Mouse (Mus musculus) embryonic stem cell, embryonic (primary cell): Measurements from ENCODE around the gene Cog5.

Experiments used
- CTCF ChIA-PET, 4 experiments: fragments of 300-600 bp in 2 of 4; fragments of 350-600 bp in 2 of 4; sonication (Branson Sonifier 250); formaldehyde crosslinking; loops; one replicate each; lab custom pipeline; 2022; ENCODE audit warnings: inconsistent platforms in 2 of 4; lab: Charles Lee
- POLR2A ChIA-PET, 4 experiments: fragments of 300-600 bp in 2 of 4; fragments of 350-600 bp in 2 of 4; sonication (Branson Sonifier 250); formaldehyde crosslinking; loops; one replicate each; lab custom pipeline; 2022; ENCODE audit warnings: antibody characterized with exemption in 4 of 4, inconsistent platforms in 1 of 4; lab: Charles Lee

The Cog5 gene

DNA sequence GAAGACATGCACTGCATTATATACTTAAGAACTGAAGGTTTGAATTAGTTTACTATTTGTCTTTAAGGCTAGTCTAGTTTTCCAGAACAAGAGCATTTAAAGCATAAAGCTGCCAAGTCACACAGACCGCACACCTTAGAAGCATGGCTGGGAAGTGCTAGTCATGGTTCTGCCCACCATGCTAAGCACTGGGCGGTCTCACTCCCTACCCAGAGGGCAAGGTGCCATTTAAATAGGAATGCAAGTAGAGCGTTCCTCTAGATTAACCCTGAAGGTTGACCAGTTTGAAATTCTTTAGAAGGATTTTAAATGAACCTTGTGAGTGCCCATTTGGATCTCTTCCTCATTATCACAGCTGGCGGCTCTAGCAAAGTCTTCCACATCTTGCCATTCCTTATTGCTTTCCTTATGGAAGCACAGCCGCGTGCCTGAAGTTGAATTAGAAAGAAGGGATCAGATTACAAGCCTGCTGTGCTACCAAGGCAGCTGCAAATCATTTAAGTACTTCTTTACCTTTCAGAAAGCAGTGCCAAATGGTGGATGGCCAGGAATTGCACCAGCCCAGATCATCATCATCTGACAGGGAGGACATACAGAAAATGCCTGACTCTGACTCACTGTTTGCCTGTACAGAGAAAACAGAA is 282.1 kb downstream of the Cog5 start:
- CTCF ChIA-PET: interaction anchor here in 1 of 4 experiments (1.2 kb wide), 1 partner anchor 9 kb away, joined by 3 read pairs; no protein-coding TSS in a partner anchor

DNA sequence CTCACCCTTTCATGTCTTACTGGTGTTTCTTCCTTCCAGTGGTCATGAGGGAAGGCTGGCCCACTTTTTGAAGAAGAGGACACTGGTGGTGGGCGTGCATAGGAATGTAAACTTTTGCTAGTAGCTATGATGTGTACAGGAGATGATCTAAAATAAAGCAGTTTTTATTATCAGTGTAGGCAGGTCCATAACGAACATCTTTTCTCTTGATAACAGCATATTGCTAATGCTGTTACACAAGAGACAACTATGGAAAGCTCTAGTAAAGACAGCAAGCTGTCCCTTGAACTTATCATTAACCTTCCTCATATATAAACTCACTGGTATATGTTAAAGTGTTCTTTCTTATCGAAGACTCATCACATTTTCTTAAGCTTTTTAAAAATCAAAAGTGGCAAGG is 282.9 kb downstream of the Cog5 start:
- CTCF ChIA-PET: interaction anchor here in 1 of 4 experiments (0.6 kb wide), 1 partner anchor 11 kb away, joined by 3 read pairs; no protein-coding TSS in a partner anchor
- POLR2A ChIA-PET: interaction anchor here (1.0 to 6.0 kb wide), 9 partner anchors 10 to 437 kb away, joined by 3 to 75 read pairs (median 14); partner anchors contain the start of gene Hbp1 (in 3 of the 4)

More for the DNA sequence above, 282.1 kb downstream of the Cog5 start:
- POLR2A ChIA-PET: interaction anchor here (0.7 to 6.0 kb wide), 10 partner anchors 9 to 437 kb away, joined by 3 to 75 read pairs (median 5); partner anchors contain the start of gene Hbp1 (in 2 of the 4)

DNA sequence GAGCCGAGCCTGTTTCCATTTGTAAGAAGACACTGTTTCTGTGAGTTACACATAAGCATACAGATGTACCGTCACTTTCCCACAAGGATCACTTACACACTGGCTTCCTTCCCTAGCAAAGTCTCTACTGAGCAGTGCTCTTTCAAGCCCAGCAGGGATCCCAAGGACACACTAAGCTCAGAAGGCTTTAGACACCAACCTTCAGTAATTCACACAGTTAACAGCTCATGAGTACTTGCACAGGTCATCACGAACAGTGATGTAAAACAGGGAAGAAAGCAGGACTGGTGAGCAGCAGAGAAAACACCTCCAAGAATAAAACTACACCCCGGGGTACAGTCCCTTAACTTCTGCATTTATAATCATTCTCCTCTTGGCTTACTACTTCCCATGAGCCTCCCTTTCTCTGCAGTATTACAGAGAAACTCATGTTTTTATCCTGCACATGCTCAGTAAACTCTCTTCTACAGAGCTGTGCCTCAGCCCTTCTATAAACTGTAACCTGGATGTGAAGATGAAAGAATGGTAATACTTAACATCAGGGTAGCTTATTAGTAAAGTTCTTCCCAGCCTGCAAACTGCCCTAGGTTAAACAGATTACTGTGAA is 283.8 kb downstream of the Cog5 start:
- CTCF ChIA-PET: interaction anchor here in 1 of 4 experiments (0.6 kb wide), 1 partner anchor 820 kb away, joined by 3 read pairs; no protein-coding TSS in a partner anchor

DNA sequence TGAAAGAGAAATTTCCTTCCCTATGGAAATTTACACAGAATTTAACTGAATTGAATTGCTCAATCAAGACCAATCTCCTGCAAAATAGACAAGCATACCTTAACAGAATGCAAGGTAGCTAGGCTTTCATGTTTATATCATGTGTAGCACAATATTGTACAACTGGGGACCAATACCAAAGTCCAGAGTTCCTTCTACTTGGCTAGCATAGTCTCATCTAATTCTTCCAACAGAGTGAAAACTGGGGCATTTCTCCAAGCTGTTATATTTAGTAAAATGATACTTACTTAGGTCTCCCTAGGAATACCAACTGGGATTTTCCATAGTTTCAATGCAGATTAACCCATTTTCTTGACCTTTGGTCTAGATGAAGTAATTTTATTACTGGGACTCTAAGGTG is 284.4 kb downstream of the Cog5 start:
- CTCF ChIA-PET: interaction anchor here in 1 of 4 experiments (0.6 kb wide), 1 partner anchor 821 kb away, joined by 3 read pairs; no protein-coding TSS in a partner anchor
- POLR2A ChIA-PET: interaction anchor here in 3 of 4 experiments (0.8 to 6.0 kb wide), 9 partner anchors 8 to 22 kb away, joined by 3 to 75 read pairs (median 14); partner anchors contain the start of gene Hbp1 (in 3 of the 3)

More for the DNA sequence above, 283.8 kb downstream of the Cog5 start:
- POLR2A ChIA-PET: interaction anchor here in 3 of 4 experiments (0.8 to 6.0 kb wide), 9 partner anchors 9 to 23 kb away, joined by 3 to 75 read pairs (median 14); partner anchors contain the start of gene Hbp1 (in 3 of the 3)

DNA sequence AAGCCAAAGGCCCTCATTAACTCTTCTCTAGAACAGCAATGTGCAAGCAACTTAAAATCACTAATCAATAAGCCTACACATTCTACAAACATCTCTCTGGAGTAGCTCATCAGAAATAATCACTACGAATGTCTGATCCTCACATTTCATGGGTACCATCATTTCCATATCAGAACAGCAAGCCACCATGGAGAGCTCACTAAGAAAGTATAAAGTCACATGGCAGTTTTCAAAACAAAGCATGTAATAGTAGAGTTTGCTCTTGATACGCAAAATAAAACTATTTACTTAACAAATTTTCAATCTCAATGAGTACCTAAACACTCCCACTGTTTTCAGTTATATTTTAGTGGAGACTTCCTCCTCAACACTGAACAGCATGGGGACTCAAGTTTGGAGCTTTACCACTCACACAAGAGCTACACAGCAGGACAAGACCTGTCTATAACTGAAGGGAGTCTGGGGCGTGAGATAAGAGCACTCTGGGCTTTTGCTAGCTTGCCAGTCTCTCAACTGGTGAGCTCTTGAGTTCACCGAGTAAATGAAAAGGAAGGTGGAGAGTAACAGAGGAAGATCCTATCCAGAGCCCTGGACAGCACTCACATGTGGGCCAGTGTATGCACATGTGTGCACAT is 288.5 kb downstream of the Cog5 start:
- ChIA-PET CTCF (no interaction called here), POLR2A (interaction anchor here in 1 of 4 experiments (1.1 to 1.5 kb wide), 3 partner anchors 10 to 106 kb away, joined by 3 to 8 read pairs (median 4); no protein-coding TSS in a partner anchor)

DNA sequence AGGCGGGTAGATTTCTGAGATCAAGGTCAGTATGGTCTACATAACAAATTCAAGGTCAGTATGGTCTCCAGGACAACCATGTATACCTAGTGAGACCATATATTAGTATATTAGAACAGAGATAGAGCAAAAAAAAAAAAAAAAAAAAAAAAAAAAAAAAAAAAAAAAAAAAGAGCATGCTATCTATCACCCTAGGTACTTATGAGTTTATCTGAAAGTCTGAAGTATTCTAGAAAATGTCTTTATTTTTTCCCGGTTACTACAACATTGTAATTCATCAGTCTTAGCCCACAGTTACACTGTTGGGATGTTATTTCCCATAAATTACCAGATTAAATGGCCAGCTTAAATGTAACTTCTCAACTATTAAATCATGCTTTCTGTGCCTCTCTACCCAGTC is 289.7 kb downstream of the Cog5 start:
- ChIA-PET POLR2A (no interaction called here), CTCF (no interaction called here)

DNA sequence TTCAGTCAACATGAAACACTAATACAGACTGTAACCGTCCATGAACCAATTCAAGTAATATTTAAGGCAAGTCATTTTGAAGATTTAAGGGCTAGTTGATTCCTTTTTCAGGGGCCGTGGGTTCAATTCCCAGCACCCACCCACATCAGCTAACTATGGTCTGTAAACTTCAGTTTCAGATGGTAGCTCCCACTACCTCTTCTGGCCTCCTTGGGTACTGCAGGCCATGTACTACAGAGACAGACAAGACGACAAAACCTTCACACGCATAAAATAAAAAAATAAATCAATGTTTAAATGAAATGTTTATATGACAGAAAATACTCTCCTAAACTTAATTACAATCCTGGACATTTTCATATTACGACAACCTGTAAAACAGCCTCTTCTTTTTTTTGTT is 292.8 kb downstream of the Cog5 start:
- POLR2A ChIA-PET: interaction anchor here (0.7 to 6.9 kb wide), 18 partner anchors 8 to 475 kb away, joined by 3 to 75 read pairs (median 4); no protein-coding TSS in a partner anchor
- CTCF ChIA-PET: interaction anchor here in 3 of 4 experiments (0.5 to 1.4 kb wide), 8 partner anchors 17 to 450 kb away, joined by 3 to 11 read pairs (median 3); no protein-coding TSS in a partner anchor

DNA sequence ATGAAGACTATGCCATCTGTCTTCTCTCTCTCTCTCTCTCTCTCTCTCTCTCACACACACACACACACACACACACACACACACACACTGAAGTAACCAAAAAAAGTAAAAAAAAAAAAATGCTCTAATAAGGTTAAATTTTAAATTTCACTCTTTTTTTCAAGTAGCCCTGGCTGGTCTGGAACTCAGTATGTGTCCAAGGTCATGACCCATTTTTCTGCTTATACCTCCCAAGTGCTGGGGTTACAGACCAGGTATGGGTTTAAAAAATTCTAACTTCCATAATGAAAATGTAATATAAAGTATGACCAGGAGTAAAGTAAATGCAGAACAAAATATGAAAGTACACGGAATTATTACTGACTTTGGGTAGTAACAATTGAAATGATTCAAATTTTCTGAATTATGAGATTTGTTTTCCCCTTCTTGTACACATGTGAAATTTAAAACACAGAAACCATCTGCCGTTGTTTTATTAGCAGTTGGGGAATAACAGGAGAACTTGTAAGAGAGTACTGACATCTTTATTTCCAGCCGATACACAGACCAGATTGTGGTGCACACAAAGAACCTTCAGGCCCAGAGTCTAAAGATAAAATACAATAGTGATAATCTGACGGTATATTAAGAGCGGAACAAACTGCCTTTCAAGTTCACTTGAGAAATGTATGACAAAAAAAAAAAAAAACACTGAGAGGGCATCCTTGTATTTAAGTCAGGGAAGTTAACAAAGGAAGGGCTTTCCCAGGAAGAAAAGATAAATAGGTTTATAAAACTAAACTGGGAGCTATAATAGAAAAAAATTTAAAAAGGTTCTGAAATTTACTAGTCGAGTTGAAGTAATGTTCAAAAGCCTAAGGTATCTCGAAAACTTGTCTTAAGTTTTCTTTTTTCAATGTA is 293.7 kb downstream of the Cog5 start:
- POLR2A ChIA-PET: interaction anchor here in 3 of 4 experiments (0.6 to 6.9 kb wide), 52 partner anchors 9 to 1086 kb away, joined by 3 to 75 read pairs (median 7); partner anchors contain the start of genes Cbll1 (in 2 of the 3), Ccdc71l (in 2 of the 3), Nampt (in 2 of the 3) and Dld (in 1 of the 3)

DNA sequence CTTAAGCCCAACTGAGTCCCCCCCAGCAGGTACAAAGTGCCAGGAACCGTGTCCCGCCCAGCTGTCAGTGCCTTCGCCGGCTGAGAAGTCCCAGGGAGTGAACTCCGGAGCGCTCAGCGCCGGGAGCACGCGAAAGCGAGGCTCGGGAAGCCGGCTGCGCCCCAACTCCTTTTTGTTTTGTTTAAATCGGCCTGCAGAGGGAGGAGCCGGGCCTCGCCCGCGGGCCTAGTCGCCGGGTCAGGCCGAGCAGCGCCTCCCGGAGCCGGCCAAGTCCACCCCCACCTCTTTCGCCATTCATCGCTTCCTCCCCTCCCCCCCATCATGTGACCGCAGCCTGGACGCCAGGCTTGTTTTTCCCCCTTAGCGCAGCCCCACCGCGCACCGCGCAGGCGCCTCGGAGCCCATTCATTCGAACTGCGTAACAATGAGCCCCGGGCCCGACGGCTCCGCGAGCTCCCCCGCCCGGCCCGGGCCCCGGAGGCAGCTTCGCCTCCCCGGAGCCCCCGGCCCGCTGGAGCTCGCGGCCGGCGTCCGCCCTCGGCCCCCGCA is 294.6 kb downstream of the Cog5 start:
- ChIA-PET CTCF (interaction anchor here in 3 of 4 experiments (0.6 to 1.0 kb wide), 9 partner anchors 11 to 1813 kb away, joined by 3 to 7 read pairs (median 3); partner anchors contain the start of gene Ccdc71l (in 1 of the 3)), POLR2A (interaction anchor here (0.5 to 6.9 kb wide), 112 partner anchors 9 to 1480 kb away, joined by 3 to 75 read pairs (median 4); partner anchors contain the start of genes Cbll1 (in 3 of the 4), Prkar2b (in 3 of the 4), Ccdc71l (in 2 of the 4) and Dld (in 2 of the 4))

More for the DNA sequence above, 293.7 kb downstream of the Cog5 start:
- CTCF ChIA-PET: interaction anchor here in 3 of 4 experiments (0.5 to 1.4 kb wide), 11 partner anchors 10 to 1812 kb away, joined by 3 to 11 read pairs (median 4); no protein-coding TSS in a partner anchor

DNA sequence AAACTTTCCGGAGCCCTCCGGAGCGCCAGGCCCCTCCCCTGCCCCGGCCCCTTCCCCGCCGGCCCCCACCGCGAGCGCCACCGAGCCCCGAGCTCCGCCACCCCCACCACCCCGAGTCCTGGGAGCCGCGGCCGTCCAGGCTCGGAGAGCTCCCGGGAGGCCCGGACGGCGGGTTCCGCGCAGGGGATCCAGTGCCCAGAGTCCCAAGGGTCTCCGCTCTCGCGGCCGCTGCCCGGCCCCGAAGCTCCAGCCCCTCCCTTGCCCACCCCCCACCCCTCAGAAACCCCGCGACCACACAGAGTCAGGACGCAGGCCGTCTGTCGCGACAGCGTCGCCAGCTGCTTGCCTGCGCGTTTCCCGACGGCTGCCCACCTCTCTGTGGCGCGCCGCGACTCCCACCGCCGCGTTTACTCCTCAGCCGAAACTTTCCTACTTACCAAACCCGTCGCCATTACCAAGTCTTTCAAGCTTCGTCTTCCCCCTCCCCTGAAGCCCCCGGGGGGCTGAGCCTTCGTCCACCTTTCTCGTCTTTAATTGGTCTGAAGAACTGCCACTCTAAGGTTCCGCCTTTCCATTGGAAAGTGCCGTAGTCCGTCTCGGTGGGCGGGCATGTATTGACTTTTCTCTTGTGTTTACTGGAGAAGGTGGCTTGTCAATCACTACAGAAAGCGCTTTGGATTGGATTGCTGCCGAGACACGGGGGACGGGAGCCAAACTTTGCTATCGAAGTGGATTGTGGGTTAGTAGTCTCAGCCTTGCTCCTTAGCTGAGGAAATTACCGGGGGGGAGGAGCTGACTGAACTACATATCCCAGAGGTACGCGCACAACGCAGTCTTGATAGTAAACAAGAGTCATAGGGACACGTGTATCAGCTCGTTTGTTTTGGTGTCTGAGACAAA is 295.3 kb downstream of the Cog5 start, which contains the start of gene Hbp1:
Gene Hbp1, minus strand, starts transcription at position 777 of the 900 bp plus-strand sequence.
- ChIA-PET CTCF (interaction anchor here in 2 of 4 experiments (0.6 to 1.1 kb wide), 11 partner anchors 16 to 1995 kb away, joined by 3 to 10 read pairs (median 4); partner anchors contain the start of gene Ccdc71l (in 1 of the 2)), POLR2A (interaction anchor here (0.6 to 6.9 kb wide), 135 partner anchors 9 to 1480 kb away, joined by 3 to 75 read pairs (median 4); partner anchors contain the start of genes Cbll1 (in 3 of the 4), Prkar2b (in 3 of the 4), Ccdc71l (in 2 of the 4) and Nampt (in 2 of the 4))

DNA sequence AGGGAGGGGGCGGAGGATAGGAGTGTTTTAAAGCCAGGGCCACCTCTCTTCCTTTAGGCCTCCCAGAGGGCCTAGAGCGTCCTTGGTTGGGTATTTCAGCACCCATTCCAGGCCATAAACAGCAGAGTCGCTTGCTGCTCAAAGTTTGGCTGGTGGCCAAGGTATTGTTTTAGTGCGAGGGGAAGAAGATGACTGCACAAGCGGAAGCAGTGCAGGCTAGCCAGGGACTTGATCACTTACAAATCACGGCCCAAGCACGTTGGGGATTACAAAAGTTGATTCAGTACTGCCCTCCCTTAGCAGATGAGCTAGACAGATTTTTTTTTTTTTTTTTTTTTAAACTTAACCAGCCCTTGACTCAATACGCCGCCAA is 296.0 kb downstream of the Cog5 start:
- CTCF ChIA-PET: interaction anchor here in 2 of 4 experiments (0.6 to 1.1 kb wide), 6 partner anchors 23 to 514 kb away, joined by 3 to 5 read pairs (median 3); partner anchors contain the start of gene Ccdc71l (in 1 of the 2)
- POLR2A ChIA-PET: interaction anchor here in 3 of 4 experiments (0.6 to 6.9 kb wide), 93 partner anchors 8 to 1477 kb away, joined by 3 to 75 read pairs (median 5); partner anchors contain the start of genes Cbll1 (in 3 of the 3), Prkar2b (in 3 of the 3), Ccdc71l (in 2 of the 3) and Nampt (in 2 of the 3)

DNA sequence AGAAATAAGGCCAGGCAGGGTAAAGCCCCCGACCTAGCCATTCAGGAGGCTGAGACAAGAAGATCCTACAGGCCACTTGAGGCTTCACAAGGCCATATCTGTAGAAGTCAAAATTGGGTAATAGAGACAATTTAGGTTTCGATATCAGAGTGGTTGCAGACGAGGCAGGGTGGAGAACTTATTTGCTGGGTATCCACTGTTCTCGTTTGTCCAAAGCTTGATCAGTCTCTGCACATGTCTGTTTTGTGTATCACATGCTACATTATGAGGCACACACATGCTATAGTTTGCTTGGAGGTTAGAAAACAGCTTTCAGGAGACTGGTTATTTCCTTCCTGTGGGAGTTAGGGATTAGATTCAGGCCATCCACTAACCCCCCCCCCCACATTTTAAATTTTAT is 301.2 kb downstream of the Cog5 start:
- CTCF ChIA-PET: no interaction called here

DNA sequence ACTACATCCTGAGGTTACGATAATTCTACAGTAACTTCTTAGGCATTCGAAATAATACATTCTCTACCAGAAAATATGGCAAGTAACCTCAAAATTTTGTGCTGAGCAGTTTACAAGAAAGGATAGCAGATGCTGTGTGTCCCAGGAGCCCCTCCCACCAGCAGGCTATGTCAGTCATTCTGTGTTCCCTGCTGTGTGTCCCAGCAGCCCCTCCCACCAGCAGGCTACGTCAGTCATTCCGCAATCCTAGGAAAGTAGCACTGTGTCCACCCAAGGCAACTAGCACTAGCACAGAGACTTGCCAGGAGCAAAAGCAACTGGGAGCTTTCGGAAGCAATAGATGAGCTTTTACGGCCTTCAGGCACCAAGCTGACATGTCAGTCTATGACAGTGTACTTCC is 309.4 kb downstream of the Cog5 start:
- ChIA-PET POLR2A (interaction anchor here in 2 of 4 experiments (1.3 to 1.7 kb wide), 2 partner anchors 14 to 47 kb away, joined by 3 to 14 read pairs; partner anchors contain the start of gene Hbp1 (in 1 of the 2)), CTCF (interaction anchor here in 2 of 4 experiments (0.6 to 1.2 kb wide), 3 partner anchors 11 to 327 kb away, joined by 3 read pairs; no protein-coding TSS in a partner anchor)

More for the DNA sequence above, 301.2 kb downstream of the Cog5 start:
- POLR2A ChIA-PET: interaction anchor here in 2 of 4 experiments (0.5 to 0.6 kb wide), 2 partner anchors 65 to 1779 kb away, joined by 3 to 4 read pairs; no protein-coding TSS in a partner anchor

DNA sequence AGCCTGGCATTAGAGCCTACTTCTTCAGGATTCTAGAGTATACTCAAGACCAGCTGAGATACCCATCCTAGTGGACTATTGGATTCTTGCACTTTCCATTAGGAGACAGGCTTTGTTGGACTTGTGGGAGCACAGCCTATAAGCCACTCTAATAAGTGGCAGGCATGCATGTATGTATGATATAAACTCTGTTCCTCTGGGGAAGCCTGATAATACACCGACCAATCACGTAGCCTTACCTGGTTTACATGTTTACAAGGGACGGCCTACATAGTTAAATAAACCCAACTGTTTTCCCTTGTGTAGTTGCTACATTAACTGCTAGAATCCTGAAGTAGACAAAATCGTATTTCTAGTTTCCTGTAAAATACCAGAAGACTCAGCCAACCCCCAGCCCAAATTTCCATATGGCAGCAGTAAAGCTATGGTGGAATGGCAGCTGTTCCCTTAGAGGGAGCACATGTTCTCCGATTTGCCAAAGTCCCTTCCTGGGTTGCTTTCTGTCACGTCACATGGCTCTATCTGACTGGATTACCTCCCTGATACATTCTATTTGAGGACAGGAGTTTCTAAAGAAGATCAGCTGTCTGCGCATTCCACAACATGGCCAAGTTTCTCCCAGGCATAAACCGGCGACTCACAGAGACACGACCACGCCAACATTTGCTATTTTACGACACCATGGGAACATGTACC is 311.0 kb downstream of the Cog5 start:
- ChIA-PET POLR2A (interaction anchor here in 3 of 4 experiments (0.6 to 2.0 kb wide), 5 partner anchors 15 to 49 kb away, joined by 3 to 14 read pairs (median 7); partner anchors contain the start of gene Hbp1 (in 3 of the 3)), CTCF (interaction anchor here in 3 of 4 experiments (1.0 to 1.9 kb wide), 4 partner anchors 17 to 326 kb away, joined by 3 to 5 read pairs (median 4); no protein-coding TSS in a partner anchor)
